In genomic region chr13:49271831-49272765, GRCm38 (mm10) we compare ENCODE assay signal across 8 mouse cellular contexts. TPM values are rescaled to one million over a fixed set of nuclear protein-coding genes. Genes with fewer than 3 reads are reported as not detected.
DNase-seq lines count a peak whose midpoint lies in the region; ATAC-seq and TF ChIP-seq lines count a peak whose summit lies in the region.
"Had no signal": no experiment of that assay in that cellular context is flagged by ENCODE, and none has a peak within 500 bp of the region (broad histone marks: within the 10 kb centered on the region; RNA-seq: fewer than 3 reads in every experiment).

No protein-coding gene starts in this region.

- H3K4me2 ChIP-seq in liver, embryonic 12.5 days, result no peak overlapping the region
- H3K4me2 ChIP-seq: neural tube, embryonic 12.5 days had no signal

- H3K9me3 ChIP-seq in liver, embryonic 12.5 days (replicated peaks), result no peaks in the 10 kb centered on the region
- H3K9me3 ChIP-seq: neural tube, embryonic 12.5 days had no signal

- peak; percentile 45; the same call in 1 of the 2 replicates for ATAC-seq in liver, embryonic 12.5 days
- ATAC-seq in neutrophil, adult 5-6 weeks (ENCODE audit: extremely low read depth, insufficient number of reproducible peaks, low FRiP score, poor library complexity, severe bottlenecking), result peak; percentile 89

- no peaks in the 10 kb centered on the region for H3K27me3 ChIP-seq in liver, embryonic 12.5 days (replicated peaks)
- H3K27me3 ChIP-seq: neural tube, embryonic 12.5 days had no signal

- H3K4me1 ChIP-seq in bone marrow macrophage, adult 2 months (ENCODE audit: control insufficient read depth, insufficient read depth, low read length), result peaks cover 52% of the 10 kb centered on the region
- peaks cover 16% of the 10 kb centered on the region for H3K4me1 ChIP-seq in liver, embryonic 12.5 days
- H3K4me1 ChIP-seq: neural tube, embryonic 12.5 days had no signal

- no peaks in the 10 kb centered on the region for H3K36me3 ChIP-seq in liver, embryonic 12.5 days
- H3K36me3 ChIP-seq: neural tube, embryonic 12.5 days had no signal

- no peak overlapping the region for H3K9ac ChIP-seq in liver, embryonic 12.5 days
- H3K9ac ChIP-seq: neural tube, embryonic 12.5 days had no signal

- DNase-seq in left cerebral cortex, adult 18-20 months (ENCODE audit: low spot score in 2 of 2), result peak; percentile 18 to 20
- no peak for DNase-seq in left cerebral cortex, adult 11 months (ENCODE audit: low spot score)
- no peak for DNase-seq in yolk sac, embryonic 10.5 days (ENCODE audit: low spot score)
- no peak for DNase-seq in adrenal gland, postnatal 10 days

- 31% methylated on average over 5 of the region's 5 CpGs for WGBS in liver, embryonic 12.5 days (ENCODE audit: insufficient replicate concordance)

- no peak overlapping the region for H3K4me3 ChIP-seq in bone marrow macrophage, adult 2 months (ENCODE audit: insufficient read depth, low read length)
- no peak overlapping the region for H3K4me3 ChIP-seq in liver, embryonic 12.5 days
- H3K4me3 ChIP-seq: neural tube, embryonic 12.5 days had no signal

- no peak for TF ChIP-seq POLR2A in bone marrow macrophage, adult 2 months (IDR thresholded peaks at IDR 0.05; ENCODE audit: borderline replicate concordance, low read depth, low read length)

- H3K27ac ChIP-seq in bone marrow macrophage, adult 2 months (ENCODE audit: insufficient read depth, low read depth, low read length), result peak overlapping the region; percentile 91
- H3K27ac ChIP-seq in liver, embryonic 12.5 days, result no peak overlapping the region
- H3K27ac ChIP-seq: neural tube, embryonic 12.5 days had no signal

- peak; percentile 64 for TF ChIP-seq CTCF in bone marrow macrophage, adult 2 months (IDR thresholded peaks at IDR 0.05; ENCODE audit: low read depth, low read length)

RNA-seq across cellular contexts. Expression of gene Susd3, which starts 23.6 kb away (rescaled TPM):
- 1 to 10 TPM; 2.4 to 2.6 TPM for total RNA-seq in left cerebral cortex, adult 18-20 months (2021)
- polyA plus RNA-seq in bone marrow macrophage, adult 2 months (2012; ENCODE audit: insufficient read depth, insufficient read length, missing spikeins), result 139 and 143 TPM in 2 replicates
- 2.4 and 2.5 TPM in 2 replicates for polyA plus RNA-seq in liver, embryonic 12.5 days (2016; fragmentation: Nextera tagmentation; extraction: Ambion mirVana)
- total RNA-seq in neutrophil, adult 5-6 weeks (2017), result 49.3 and 51.1 TPM in 2 replicates
- total RNA-seq in adrenal gland, postnatal 10 days (2021), result 1 to 10 TPM; 1.8 to 1.9 TPM

RNA-seq across cellular contexts. Expression of gene Fgd3, which starts 48.0 kb away (rescaled TPM):
- total RNA-seq in left cerebral cortex, adult 18-20 months (2021), result 1 to 10 TPM; 5.0 to 5.9 TPM
- polyA plus RNA-seq in bone marrow macrophage, adult 2 months (2012; ENCODE audit: insufficient read depth, insufficient read length, missing spikeins), result 79.0 and 88.6 TPM in 2 replicates
- polyA plus RNA-seq in liver, embryonic 12.5 days (2016; fragmentation: Nextera tagmentation; extraction: Ambion mirVana), result 0.32 and 0.49 TPM in 2 replicates
- total RNA-seq in neutrophil, adult 5-6 weeks (2017), result 95.8 and 99.2 TPM in 2 replicates
- 1 to 10 TPM; 3.7 to 3.8 TPM for total RNA-seq in adrenal gland, postnatal 10 days (2021)

RNA-seq across cellular contexts. Expression of gene Card19, which starts 56.3 kb away (rescaled TPM):
- 1 to 10 TPM; 8.0 to 8.8 TPM for total RNA-seq in left cerebral cortex, adult 18-20 months (2021)
- 261 and 268 TPM in 2 replicates for polyA plus RNA-seq in bone marrow macrophage, adult 2 months (2012; ENCODE audit: insufficient read depth, insufficient read length, missing spikeins)
- 16.5 and 17.0 TPM in 2 replicates for polyA plus RNA-seq in liver, embryonic 12.5 days (2016; fragmentation: Nextera tagmentation; extraction: Ambion mirVana)
- 105 and 113 TPM in 2 replicates for total RNA-seq in neutrophil, adult 5-6 weeks (2017)
- total RNA-seq in adrenal gland, postnatal 10 days (2021), result 10 to 100 TPM; 52.5 to 58.9 TPM

Comparison
In these comparisons a context has a peak if more than half of its experiments do, and no peak if none do; other contexts are left out.
1. DNase-seq: peak in left cerebral cortex, adult 18-20 months (2 of 2); none in left cerebral cortex, adult 11 months (single experiment), yolk sac, embryonic 10.5 days (single experiment) and adrenal gland, postnatal 10 days (single experiment).
2. RNA of gene Susd3, which starts 23.6 kb away (total RNA-seq): 49.3 to 51.1 TPM in neutrophil, adult 5-6 weeks; 2.4 to 2.6 TPM in left cerebral cortex, adult 18-20 months and 1.8 to 1.9 TPM in adrenal gland, postnatal 10 days; every median in the first group is over 10 times any median in the second.
3. RNA of gene Fgd3, which starts 48.0 kb away (total RNA-seq): 95.8 to 99.2 TPM in neutrophil, adult 5-6 weeks; 5.0 to 5.9 TPM in left cerebral cortex, adult 18-20 months and 3.7 to 3.8 TPM in adrenal gland, postnatal 10 days; every median in the first group is over 10 times any median in the second.
4. RNA of gene Card19, which starts 56.3 kb away (total RNA-seq): 105 to 113 TPM in neutrophil, adult 5-6 weeks and 52.5 to 58.9 TPM in adrenal gland, postnatal 10 days; 8.0 to 8.8 TPM in left cerebral cortex, adult 18-20 months; every median in the first group is over 4 times any median in the second.